Mouse (Mus musculus): ENCODE data around the gene Zfhx3. TPM values are rescaled to one million over a fixed set of nuclear protein-coding genes. Genes with fewer than 3 reads are reported as not detected.
A peak's percentile ranks its signal among the peaks of the same experiment; 100 is the strongest.

The Zfhx3 gene
- polyA plus RNA-seq, 1 experiment from 2014 or later, result 2.4 TPM

DNA sequence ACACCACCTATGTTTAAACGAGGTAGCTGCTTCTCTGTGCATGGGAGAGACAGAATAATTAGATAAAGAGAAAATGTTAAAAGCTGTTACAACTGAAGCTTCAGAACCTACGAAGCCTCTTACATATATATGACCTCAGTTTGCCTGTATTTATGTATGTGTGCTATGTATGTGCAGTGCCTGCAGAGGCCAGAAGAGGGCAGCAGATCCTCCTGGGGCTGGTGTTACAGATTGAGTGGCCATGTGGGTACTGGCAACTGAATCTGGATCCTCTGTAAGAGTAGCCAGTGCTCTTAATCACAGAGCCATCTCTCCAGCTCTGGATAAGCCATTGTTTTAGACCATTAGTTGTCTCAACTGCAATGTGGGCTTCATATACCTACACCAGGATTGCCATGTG is 82.8 kb downstream of the Zfhx3 start:
- no peak overlapping the region for H3K9ac ChIP-seq (ENCODE audit: low read depth, low read length)
- H3K9me3 ChIP-seq (ENCODE audit: control insufficient read depth), result 0 out of 2 replicates have a peak, but pooled peaks cover 3% of the 10 kb centered on the region
- TF ChIP-seq CTCF (IDR thresholded peaks at IDR 0.05; ENCODE audit: low read depth), result peak; percentile 58
- no peaks in the 10 kb centered on the region for H3K27me3 ChIP-seq (replicated peaks; ENCODE audit: control insufficient read depth, insufficient read depth, low read length)
- H3K4me2 ChIP-seq (replicated peaks; ENCODE audit: low read depth), result no peak overlapping the region
- H3K4me3 ChIP-seq (ENCODE audit: low read depth, low read length), result no peak overlapping the region
- WGBS, result 86% methylated on average over 2 of the region's 2 CpGs
- H3K36me3 ChIP-seq (ENCODE audit: control insufficient read depth, insufficient read depth), result no peaks in the 10 kb centered on the region
- no peak for ATAC-seq
- H3K27ac ChIP-seq (ENCODE audit: low read depth, low read length), result no peak overlapping the region
- no peaks in the 10 kb centered on the region for H3K4me1 ChIP-seq (replicated peaks; ENCODE audit: control insufficient read depth, insufficient read depth, low read length)

- Histone ChIP-seq H3K4me3 (ENCODE audit: low read depth, low read length) (no peak overlapping the region), H3K9ac (ENCODE audit: low read depth, low read length) (no peak overlapping the region), H3K4me1 (replicated peaks; ENCODE audit: control insufficient read depth, insufficient read depth, low read length) (no peaks in the 10 kb centered on the region), H3K9me3 (ENCODE audit: control insufficient read depth) (0 out of 2 replicates have a peak, but pooled peaks cover 3% of the 10 kb centered on the region), H3K27ac (ENCODE audit: low read depth, low read length) (no peak overlapping the region), H3K36me3 (ENCODE audit: control insufficient read depth, insufficient read depth) (no peaks in the 10 kb centered on the region), H3K27me3 (replicated peaks; ENCODE audit: control insufficient read depth, insufficient read depth, low read length) (no peaks in the 10 kb centered on the region), H3K4me2 (replicated peaks; ENCODE audit: low read depth) (no peak overlapping the region)
- 73% methylated on average over 11 of the region's 11 CpGs for WGBS
- ATAC-seq, result no peak
- TF ChIP-seq CTCF (IDR thresholded peaks at IDR 0.05; ENCODE audit: low read depth), result no peak
Observed at GRCm38 (mm10) chr8:108026557-108027440, 84.4 kb downstream of the Zfhx3 start.

GRCm38 (mm10) chr8:108027561-108028025 is 85.1 kb downstream of the Zfhx3 start:
- 43% methylated on average over 20 of the region's 20 CpGs for WGBS
- Histone ChIP-seq H3K4me1 (replicated peaks; ENCODE audit: control insufficient read depth, insufficient read depth, low read length) (no peaks in the 10 kb centered on the region), H3K9me3 (ENCODE audit: control insufficient read depth) (0 out of 2 replicates have a peak, but pooled peaks cover 3% of the 10 kb centered on the region), H3K9ac (ENCODE audit: low read depth, low read length) (no peak overlapping the region), H3K4me3 (ENCODE audit: low read depth, low read length) (no peak overlapping the region), H3K4me2 (replicated peaks; ENCODE audit: low read depth) (peak overlapping the region; percentile 27), H3K27me3 (replicated peaks; ENCODE audit: control insufficient read depth, insufficient read depth, low read length) (no peaks in the 10 kb centered on the region), H3K36me3 (ENCODE audit: control insufficient read depth, insufficient read depth) (no peaks in the 10 kb centered on the region), H3K27ac (ENCODE audit: low read depth, low read length) (no peak overlapping the region)
- no peak for TF ChIP-seq CTCF (IDR thresholded peaks at IDR 0.05; ENCODE audit: low read depth)
- no peak for ATAC-seq

DNA sequence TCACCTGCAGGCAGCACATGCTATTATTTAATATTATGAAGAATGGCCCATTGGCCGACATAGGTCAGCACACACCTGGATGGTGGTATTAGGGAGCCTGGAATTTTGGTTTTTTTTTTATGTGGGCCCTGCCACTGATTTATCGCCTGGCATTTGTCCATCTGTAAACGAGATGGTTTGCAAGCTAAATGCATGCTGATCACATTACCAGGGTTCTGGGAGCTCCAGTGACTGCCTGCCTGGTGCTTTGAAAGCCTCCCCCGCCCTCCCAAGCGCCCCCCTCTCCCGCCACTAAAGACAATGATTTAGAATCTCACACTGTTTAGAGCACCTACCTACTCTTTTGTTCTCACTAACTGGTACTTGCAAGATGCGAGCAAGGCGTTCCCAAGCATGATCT is 86.0 kb downstream of the Zfhx3 start:
- Histone ChIP-seq H3K27ac (ENCODE audit: low read depth, low read length) (no peak overlapping the region), H3K36me3 (ENCODE audit: control insufficient read depth, insufficient read depth) (no peaks in the 10 kb centered on the region), H3K9ac (ENCODE audit: low read depth, low read length) (no peak overlapping the region), H3K9me3 (ENCODE audit: control insufficient read depth) (0 out of 2 replicates have a peak, but pooled peaks cover 3% of the 10 kb centered on the region), H3K4me1 (replicated peaks; ENCODE audit: control insufficient read depth, insufficient read depth, low read length) (no peaks in the 10 kb centered on the region), H3K4me2 (replicated peaks; ENCODE audit: low read depth) (no peak overlapping the region), H3K27me3 (replicated peaks; ENCODE audit: control insufficient read depth, insufficient read depth, low read length) (no peaks in the 10 kb centered on the region), H3K4me3 (ENCODE audit: low read depth, low read length) (no peak overlapping the region)
- 69% methylated on average over 8 of the region's 8 CpGs for WGBS
- TF ChIP-seq CTCF (IDR thresholded peaks at IDR 0.05; ENCODE audit: low read depth), result no peak
- no peak for ATAC-seq

- no peak for ATAC-seq
- H3K9me3 ChIP-seq (ENCODE audit: control insufficient read depth), result no peaks in the 10 kb centered on the region
- TF ChIP-seq CTCF (IDR thresholded peaks at IDR 0.05; ENCODE audit: low read depth), result no peak
- H3K4me2 ChIP-seq (replicated peaks; ENCODE audit: low read depth), result no peak overlapping the region
- no peak overlapping the region for H3K4me3 ChIP-seq (ENCODE audit: low read depth, low read length)
- H3K36me3 ChIP-seq (ENCODE audit: control insufficient read depth, insufficient read depth), result no peaks in the 10 kb centered on the region
- WGBS, result 88% methylated on average over 3 of the region's 3 CpGs
- H3K27me3 ChIP-seq (replicated peaks; ENCODE audit: control insufficient read depth, insufficient read depth, low read length), result no peaks in the 10 kb centered on the region
- no peaks in the 10 kb centered on the region for H3K4me1 ChIP-seq (replicated peaks; ENCODE audit: control insufficient read depth, insufficient read depth, low read length)
- no peak overlapping the region for H3K27ac ChIP-seq (ENCODE audit: low read depth, low read length)
- H3K9ac ChIP-seq (ENCODE audit: low read depth, low read length), result no peak overlapping the region
Observed at GRCm38 (mm10) chr8:108031159-108031558, 88.7 kb downstream of the Zfhx3 start.

DNA sequence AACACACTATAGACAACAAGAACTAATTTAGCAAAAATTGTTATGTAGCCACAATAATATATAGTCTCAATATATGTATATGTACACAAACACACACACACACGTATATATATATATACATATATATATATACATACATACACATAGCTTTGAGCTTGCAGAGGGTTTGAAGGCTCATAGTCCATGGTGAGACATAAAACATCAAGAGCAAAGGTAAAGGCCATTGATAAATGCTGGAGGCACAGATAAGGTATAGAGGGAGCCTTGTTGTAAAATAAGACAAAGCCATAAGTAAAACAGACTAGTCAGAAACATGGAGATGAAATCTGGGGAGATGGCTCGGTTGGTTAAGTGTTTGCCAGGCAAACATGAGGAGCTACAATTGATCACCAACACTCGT is 91.6 kb downstream of the Zfhx3 start:
- H3K4me2 ChIP-seq (replicated peaks; ENCODE audit: low read depth), result no peak overlapping the region
- ATAC-seq, result peak; percentile 61; the same call in 1 of the 2 replicates
- H3K4me1 ChIP-seq (replicated peaks; ENCODE audit: control insufficient read depth, insufficient read depth, low read length), result no peaks in the 10 kb centered on the region
- no peaks in the 10 kb centered on the region for H3K36me3 ChIP-seq (ENCODE audit: control insufficient read depth, insufficient read depth)
- H3K9me3 ChIP-seq (ENCODE audit: control insufficient read depth), result no peaks in the 10 kb centered on the region
- WGBS, result 41% methylated on average over 3 of the region's 3 CpGs
- H3K9ac ChIP-seq (ENCODE audit: low read depth, low read length), result no peak overlapping the region
- no peaks in the 10 kb centered on the region for H3K27me3 ChIP-seq (replicated peaks; ENCODE audit: control insufficient read depth, insufficient read depth, low read length)
- H3K4me3 ChIP-seq (ENCODE audit: low read depth, low read length), result no peak overlapping the region
- no peak for TF ChIP-seq CTCF (IDR thresholded peaks at IDR 0.05; ENCODE audit: low read depth)
- H3K27ac ChIP-seq (ENCODE audit: low read depth, low read length), result no peak overlapping the region

Data from intestine, postnatal 0 days (tissue).